Mouse (Mus musculus) lung, postnatal 0 days (tissue): Measurements from ENCODE around the gene Hoxb5.

ENCODE experiments used
- CTCF ChIP-seq: IDR thresholded peaks from 2 replicates; pipeline ENCODE4 v1.5.1; 2016; ENCODE audit warnings: antibody characterized with exemption, mild to moderate bottlenecking
- EP300 ChIP-seq: IDR thresholded peaks from 2 replicates; pipeline ENCODE4 v1.6.1; 2016; ENCODE audit warnings: antibody characterized with exemption, mild to moderate bottlenecking, control low read depth

DNA sequence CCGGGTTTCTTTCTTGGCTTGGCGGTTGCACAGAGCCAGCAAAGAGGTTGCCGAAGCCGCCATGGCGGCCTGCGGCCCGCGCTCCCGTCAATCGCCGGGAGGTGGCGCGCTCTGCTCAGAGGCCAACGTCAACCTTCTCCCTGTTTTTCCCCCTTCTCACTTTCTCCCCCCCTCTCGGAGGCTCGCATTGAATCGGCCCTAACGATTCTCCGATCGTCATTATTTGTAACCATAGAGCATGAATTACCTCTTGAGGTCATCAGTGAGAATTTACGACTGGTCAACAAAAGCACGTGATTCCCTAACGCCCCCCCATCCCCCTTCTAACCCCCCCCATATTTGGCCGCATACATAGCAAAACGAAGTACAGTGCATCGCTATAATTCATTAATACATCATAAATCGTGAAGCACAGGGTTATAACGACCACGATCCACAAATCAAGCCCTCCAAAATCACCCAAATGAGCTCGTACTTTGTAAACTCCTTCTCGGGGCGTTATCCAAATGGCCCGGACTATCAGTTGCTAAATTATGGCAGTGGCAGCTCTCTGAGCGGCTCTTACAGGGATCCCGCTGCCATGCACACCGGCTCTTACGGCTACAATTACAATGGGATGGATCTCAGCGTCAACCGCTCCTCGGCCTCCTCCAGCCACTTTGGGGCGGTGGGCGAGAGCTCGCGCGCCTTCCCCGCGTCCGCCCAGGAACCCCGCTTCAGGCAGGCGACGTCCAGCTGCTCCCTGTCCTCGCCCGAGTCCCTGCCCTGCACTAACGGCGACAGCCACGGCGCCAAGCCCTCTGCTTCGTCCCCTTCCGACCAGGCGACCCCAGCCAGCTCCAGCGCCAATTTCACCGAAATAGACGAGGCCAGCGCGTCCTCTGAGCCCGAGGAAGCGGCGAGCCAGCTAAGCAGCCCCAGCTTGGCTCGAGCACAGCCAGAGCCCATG, at the start of gene Hoxb5:
- peak; percentile 93 for TF ChIP-seq CTCF
- no peak; the same call in 1 of the 2 replicates for TF ChIP-seq EP300
